Mouse (Mus musculus): ENCODE results near the gene Rhobtb3.

DNA sequence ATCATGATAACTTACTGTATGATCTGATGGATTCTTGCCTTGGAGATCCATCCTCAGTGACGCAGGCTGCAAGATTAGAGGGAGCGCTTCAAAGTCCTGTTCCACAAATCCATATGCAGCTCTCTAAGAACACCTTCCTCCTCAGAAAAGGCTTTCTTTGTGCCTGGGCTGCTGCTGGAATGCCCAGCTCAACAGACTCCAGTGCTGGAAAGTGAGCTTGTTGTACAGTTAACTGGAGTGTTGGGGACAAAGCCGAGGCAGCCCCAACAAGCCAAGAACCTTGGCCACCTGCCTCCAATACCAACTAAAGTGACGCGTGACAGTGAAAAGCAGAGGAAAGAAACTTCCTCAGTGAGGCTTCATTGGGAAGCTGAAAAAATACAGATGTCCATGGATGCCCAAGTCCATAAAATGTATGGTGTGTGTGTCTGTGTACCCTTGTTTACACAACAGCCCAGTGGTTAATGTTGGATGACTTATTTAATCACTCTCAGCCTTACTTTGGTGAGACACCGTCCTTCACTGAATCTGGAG lies 102.9 kb downstream of the Rhobtb3 start:
- TF ChIP-seq POLR2A (IDR thresholded peaks at IDR 0.05; ENCODE audit: extremely low read depth, insufficient read depth, low read length) (no peak), CTCF (IDR thresholded peaks at IDR 0.05; ENCODE audit: low read depth, low read length) (no peak)
